Mouse (Mus musculus): Measurements from ENCODE around the gene Eif5.

DNA sequence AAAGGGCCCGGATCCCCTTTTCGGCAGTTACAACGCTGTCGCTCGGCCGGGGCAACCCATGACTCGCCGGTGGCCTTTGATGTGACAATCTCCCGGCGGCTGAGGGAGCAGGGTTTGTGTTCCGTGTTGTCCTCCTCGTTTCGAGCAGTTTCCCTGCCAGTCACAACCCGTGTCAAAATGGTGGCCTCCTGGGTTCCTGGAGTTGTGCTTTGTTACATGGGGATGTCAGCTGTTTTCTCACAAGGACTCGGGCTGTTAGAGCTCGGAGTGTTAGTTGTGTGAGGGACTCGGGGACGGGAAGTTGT, 1.2 kb downstream of the Eif5 start:
- TF ChIP-seq CTCF (IDR thresholded peaks at IDR 0.05; ENCODE audit: insufficient read depth, low read length), result no peak
- TF ChIP-seq POLR2A (IDR thresholded peaks at IDR 0.05; ENCODE audit: borderline replicate concordance, extremely low read depth, low read depth, low read length), result no peak
